Mouse (Mus musculus): ENCODE data around the gene Il12rb1.

GRCm38 (mm10) chr8:70827796-70828195, 19.5 kb downstream of the Il12rb1 start:
- TF ChIP-seq CTCF (IDR thresholded peaks at IDR 0.05; ENCODE audit: low read depth, low read length) (no peak), POLR2A (IDR thresholded peaks at IDR 0.05; ENCODE audit: borderline replicate concordance, low read depth, low read length) (no peak)
